Mouse (Mus musculus) naive thymus-derived CD4-positive, alpha-beta T cell, adult 2 months (primary cell): Measurements from ENCODE around the gene Ifitm10.

Source experiments
- DNase-seq: peaks from one replicate; pipeline ENCODE4 v3.0.0-alpha.2; 2011; ENCODE audit warnings: low read depth

The Ifitm10 gene

GRCm38 (mm10) chr7:142391108-142391507 is 17.6 kb upstream of the Ifitm10 start:
- no peak for DNase-seq

- no peak for DNase-seq
Measured at GRCm38 (mm10) chr7:142389961-142390650, 16.6 kb upstream of the Ifitm10 start.

DNA sequence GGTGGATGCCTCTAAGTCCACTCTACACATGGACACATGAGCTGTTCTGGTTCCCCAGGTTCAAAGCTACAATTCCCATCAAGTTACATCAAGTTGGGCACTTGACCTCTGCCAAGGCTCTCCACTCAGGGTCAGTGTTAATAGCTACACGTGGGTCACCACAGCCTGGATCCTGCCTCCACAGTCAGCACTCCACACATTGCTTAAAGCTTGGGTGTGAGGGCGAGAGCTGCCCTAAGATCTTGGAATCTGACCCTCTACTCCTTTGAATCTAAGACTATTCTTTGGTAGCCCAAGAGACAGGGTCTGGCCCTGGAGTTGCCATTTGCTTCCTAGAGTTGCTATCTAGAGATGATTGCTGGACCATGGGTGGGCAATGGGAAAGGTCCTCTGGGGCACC is 15.2 kb upstream of the Ifitm10 start:
- DNase-seq = peak; percentile 13

GRCm38 (mm10) chr7:142388198-142388597 is 14.6 kb upstream of the Ifitm10 start:
- DNase-seq = no peak

- peak; percentile 88 for DNase-seq
Measured at GRCm38 (mm10) chr7:142387419-142388148, 14.0 kb upstream of the Ifitm10 start, which contains the start of gene Ctsd. Gene Ctsd (minus strand): TSS chr7:142388038.

DNA sequence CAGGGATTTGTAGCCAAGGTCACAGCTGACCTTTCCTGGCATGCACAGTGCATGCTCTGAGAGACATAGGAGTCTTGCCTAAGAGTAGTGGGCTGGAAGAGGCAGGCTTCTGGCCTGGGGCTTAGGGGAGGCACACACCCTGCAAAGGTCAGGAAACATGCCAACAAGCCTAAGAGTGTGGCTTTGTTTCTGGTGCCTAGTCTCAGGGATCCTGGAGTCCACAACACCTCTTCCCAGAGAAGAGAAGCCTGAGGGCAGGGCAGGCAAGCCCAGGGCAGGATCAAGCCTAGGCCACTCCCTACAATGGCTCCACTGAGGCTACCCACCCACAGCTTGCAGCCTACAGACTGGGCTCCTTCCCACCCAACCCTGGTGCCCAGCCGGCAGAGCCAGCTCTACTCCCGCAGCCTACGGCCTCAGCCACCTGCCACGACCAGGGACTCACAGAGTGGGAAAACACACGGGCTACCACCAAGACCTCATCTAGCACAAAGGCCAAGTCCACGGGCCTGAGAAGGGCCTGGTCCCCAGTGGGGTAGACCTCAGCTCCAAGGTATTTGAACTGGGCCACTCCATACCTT is 13.2 kb upstream of the Ifitm10 start:
- no peak for DNase-seq

DNA sequence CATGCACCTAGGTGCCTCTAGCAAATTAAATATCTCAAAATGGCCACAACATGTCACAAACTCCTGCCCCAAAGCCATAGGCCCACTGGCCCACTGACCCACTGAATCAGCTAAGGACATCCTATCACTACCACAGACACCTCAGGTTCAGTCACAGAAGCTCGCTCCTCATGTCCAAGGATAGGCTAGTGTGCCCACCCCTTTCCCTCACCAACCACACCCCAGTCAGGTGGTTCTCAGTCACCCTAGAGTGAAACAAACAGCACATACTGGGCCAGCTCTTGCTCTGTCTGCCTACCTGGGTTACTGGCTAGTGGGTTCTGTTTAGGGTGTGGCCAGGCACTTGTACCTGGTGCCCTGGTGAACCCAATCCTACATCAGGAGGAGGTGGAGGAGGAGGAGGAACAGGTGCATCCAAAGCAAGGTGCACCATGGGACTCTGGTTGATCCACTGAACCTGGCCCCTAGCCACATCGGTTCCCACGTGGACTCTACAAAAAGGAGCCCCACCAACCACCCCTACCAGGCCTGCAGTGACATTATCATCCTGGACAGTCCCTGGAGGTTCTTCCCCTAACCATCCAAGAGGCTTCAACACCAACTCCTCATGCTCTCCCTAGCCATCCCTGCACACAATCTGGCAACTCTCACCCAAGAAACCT is 12.3 kb upstream of the Ifitm10 start:
- no peak for DNase-seq

DNA sequence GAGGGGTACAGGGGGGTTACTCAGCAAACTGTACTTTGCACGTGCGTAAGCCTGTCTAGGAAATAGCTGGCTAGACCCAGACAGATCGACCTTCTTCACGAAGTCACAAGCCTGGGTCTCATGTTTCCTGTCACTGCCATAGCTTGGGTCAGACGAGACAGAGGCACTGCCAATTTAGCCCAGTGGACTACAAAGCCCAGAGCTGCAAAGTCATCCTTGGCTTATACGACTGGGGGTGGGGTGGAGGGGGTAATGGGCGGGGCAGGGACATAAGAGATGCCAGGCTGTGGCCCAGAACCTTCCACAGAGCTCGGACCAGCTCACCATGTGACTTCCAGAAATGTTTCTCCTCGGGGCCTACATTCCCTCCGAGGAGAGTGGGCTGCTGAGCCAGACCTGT is 10.8 kb upstream of the Ifitm10 start:
- no peak for DNase-seq

- peak; percentile 13 for DNase-seq
Measured at GRCm38 (mm10) chr7:142382567-142382966, 9.0 kb upstream of the Ifitm10 start, which contains the start of gene Gm49369. Gene Gm49369 (minus strand): TSS chr7:142382667.

- DNase-seq = peak; percentile 77
Measured at GRCm38 (mm10) chr7:142381175-142381574, 7.6 kb upstream of the Ifitm10 start.

DNA sequence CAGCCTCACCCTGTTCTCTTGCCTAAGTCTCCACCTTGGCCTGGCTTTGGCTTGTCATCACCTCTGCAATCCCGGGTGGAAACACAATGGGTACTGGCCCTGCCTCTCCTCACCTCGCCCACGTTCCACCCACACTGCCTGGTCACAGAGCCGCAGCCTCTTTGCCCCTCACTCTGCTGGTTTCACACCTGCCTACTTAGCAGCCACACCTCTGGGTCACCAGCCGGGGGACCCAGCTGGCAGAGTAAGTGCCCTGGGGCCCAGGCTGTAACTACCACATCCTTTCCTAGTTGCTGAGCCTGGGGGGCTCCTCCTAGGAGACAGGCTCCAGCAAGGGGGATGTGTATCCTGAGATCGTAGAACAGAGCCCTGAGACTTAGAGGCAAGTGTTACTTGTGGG is 5.6 kb upstream of the Ifitm10 start:
- no peak for DNase-seq

- no peak for DNase-seq
Measured at GRCm38 (mm10) chr7:142377233-142377925, 3.8 kb upstream of the Ifitm10 start.

GRCm38 (mm10) chr7:142376096-142376495 is 2.5 kb upstream of the Ifitm10 start:
- no peak for DNase-seq

- no peak for DNase-seq
Measured at GRCm38 (mm10) chr7:142375261-142375724, 1.7 kb upstream of the Ifitm10 start.

GRCm38 (mm10) chr7:142374413-142375015 is 961 bp upstream of the Ifitm10 start:
- no peak for DNase-seq

- no peak for DNase-seq
Measured at GRCm38 (mm10) chr7:142373039-142373438, 514 bp downstream of the Ifitm10 start.

DNA sequence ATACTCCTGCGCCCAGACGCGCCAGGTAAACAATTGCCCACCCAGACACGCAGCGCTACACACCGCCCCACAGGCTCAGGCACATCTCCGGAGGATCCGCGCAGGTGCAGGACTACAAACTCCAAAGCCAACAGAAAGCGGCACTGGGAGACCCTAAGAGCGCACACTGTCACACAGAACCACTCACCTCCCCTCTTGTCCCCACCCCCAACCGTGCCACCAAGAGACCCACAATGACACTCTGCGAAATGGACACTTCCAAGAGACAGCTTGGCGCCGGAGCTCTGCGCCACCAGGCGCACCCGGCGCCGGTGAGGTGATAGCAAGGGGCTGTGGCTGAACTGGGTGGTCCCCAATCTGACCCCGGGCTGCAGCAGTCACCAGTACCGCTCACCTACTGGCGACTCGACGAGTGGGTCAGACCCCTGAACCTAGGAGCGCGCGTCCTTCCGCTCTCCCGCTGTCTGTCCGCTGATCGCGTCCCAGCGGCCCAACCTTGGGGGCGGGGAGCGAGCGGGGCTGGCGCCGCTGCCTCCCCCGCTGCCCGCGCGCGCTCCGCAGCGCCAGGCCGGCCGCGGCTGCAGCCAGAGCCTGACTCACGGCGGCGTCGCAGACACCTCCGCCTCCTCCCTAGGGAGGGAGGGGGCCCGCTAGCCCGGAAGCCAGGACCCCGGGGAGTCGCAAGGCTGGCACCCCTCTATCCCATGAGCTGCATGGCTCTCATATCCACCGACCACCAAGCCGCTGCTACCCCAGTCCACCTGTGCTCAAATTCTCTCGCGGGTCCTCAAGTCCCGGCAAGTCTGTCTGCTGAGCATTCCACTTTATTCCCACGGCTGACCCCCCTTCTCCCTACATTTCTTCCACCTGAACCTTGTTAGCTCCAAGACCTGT is 1.5 kb downstream of the Ifitm10 start:
- DNase-seq = peak; percentile 46

DNA sequence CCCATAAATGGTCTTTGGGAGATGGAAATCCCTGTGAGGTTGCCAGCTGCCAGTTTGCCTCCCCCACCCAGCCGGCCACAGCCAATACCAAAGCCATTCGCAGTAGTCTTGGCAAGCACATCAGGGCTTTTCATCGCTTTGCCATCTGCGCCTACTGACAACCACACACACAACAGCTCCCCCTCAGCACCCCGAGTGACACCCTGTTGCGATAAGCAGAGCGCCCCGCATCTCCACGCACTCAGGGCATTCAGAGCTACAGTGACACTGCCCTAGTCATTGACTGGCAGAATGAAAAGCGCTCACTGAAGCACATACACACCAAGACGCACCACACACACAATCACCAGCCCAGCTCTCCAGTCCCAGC is 2.2 kb downstream of the Ifitm10 start:
- DNase-seq = no peak

GRCm38 (mm10) chr7:142370937-142371336 is 2.6 kb downstream of the Ifitm10 start:
- DNase-seq = no peak

GRCm38 (mm10) chr7:142369820-142370219 is 3.7 kb downstream of the Ifitm10 start:
- no peak for DNase-seq
